Mouse (Mus musculus) kidney, postnatal 10 days (tissue): ENCODE measurements around the gene Tmem132c.

Experiments used
- DNase-seq: peaks from one replicate; pipeline ENCODE4 v3.0.0; 2021; ENCODE audit warnings: mixed read lengths

The Tmem132c gene

GRCm38 (mm10) chr5:127431561-127431960 lies 190.0 kb downstream of the Tmem132c start:
- DNase-seq, result no peak

GRCm38 (mm10) chr5:127436836-127437235 lies 195.2 kb downstream of the Tmem132c start:
- DNase-seq, result no peak

GRCm38 (mm10) chr5:127438639-127439038 lies 197.0 kb downstream of the Tmem132c start:
- no peak for DNase-seq

- DNase-seq, result no peak
These were observed 200.4 kb downstream of the Tmem132c start for GRCm38 (mm10) chr5:127441963-127442362.

GRCm38 (mm10) chr5:127453580-127453979 lies 212.0 kb downstream of the Tmem132c start:
- peak; percentile 38 for DNase-seq

GRCm38 (mm10) chr5:127454068-127454467 lies 212.5 kb downstream of the Tmem132c start:
- no peak for DNase-seq

- no peak for DNase-seq
These were observed 214.5 kb downstream of the Tmem132c start for GRCm38 (mm10) chr5:127456076-127456475.

- DNase-seq, result no peak
These were observed 226.5 kb downstream of the Tmem132c start for GRCm38 (mm10) chr5:127468151-127468550.

GRCm38 (mm10) chr5:127470351-127470750 lies 228.7 kb downstream of the Tmem132c start:
- no peak for DNase-seq

GRCm38 (mm10) chr5:127471902-127472301 lies 230.3 kb downstream of the Tmem132c start:
- no peak for DNase-seq

- DNase-seq, result no peak
These were observed 232.1 kb downstream of the Tmem132c start for GRCm38 (mm10) chr5:127473706-127474105.

GRCm38 (mm10) chr5:127474856-127475255 lies 233.2 kb downstream of the Tmem132c start:
- no peak for DNase-seq

- no peak for DNase-seq
These were observed 236.2 kb downstream of the Tmem132c start for GRCm38 (mm10) chr5:127477790-127478189.

GRCm38 (mm10) chr5:127478322-127478721 lies 236.7 kb downstream of the Tmem132c start:
- no peak for DNase-seq

GRCm38 (mm10) chr5:127480931-127481330 lies 239.3 kb downstream of the Tmem132c start:
- no peak for DNase-seq

- DNase-seq, result peak; percentile 62
These were observed 239.8 kb downstream of the Tmem132c start for GRCm38 (mm10) chr5:127481416-127481815.

- no peak for DNase-seq
These were observed 240.7 kb downstream of the Tmem132c start for GRCm38 (mm10) chr5:127482342-127482741.

GRCm38 (mm10) chr5:127483955-127484659 lies 242.5 kb downstream of the Tmem132c start:
- peak; percentile 10 for DNase-seq

GRCm38 (mm10) chr5:127484813-127485486 lies 243.3 kb downstream of the Tmem132c start:
- no peak for DNase-seq

- no peak for DNase-seq
These were observed 245.6 kb downstream of the Tmem132c start for GRCm38 (mm10) chr5:127487190-127487589.

- peak; percentile 18 for DNase-seq
These were observed 247.1 kb downstream of the Tmem132c start for GRCm38 (mm10) chr5:127488666-127489065.

GRCm38 (mm10) chr5:127491724-127492123 lies 250.1 kb downstream of the Tmem132c start:
- no peak for DNase-seq

- DNase-seq, result no peak
These were observed 255.3 kb downstream of the Tmem132c start for GRCm38 (mm10) chr5:127496895-127497294.

- no peak for DNase-seq
These were observed 257.7 kb downstream of the Tmem132c start for GRCm38 (mm10) chr5:127499151-127499827.
